Mouse (Mus musculus): ENCODE measurements around the gene Clns1a. TPM values are rescaled to one million over a fixed set of nuclear protein-coding genes. Genes with fewer than 3 reads are reported as not detected.

Gene Clns1a
- polyA plus RNA-seq, 1 experiment from 2014 or later, result 79.2 TPM

GRCm38 (mm10) chr7:97765181-97765962 lies 68.9 kb downstream of the Clns1a start:
- ATAC-seq (ENCODE audit: low FRiP score, low TSS enrichment) (no peak), DNase-seq (ENCODE audit: low spot score) (no peak)
- no peaks in the 10 kb centered on the region for H3K27me3 ChIP-seq (ENCODE audit: control insufficient read depth, insufficient read depth, low read length)
- H3K9ac ChIP-seq (ENCODE audit: low read length), result no peak overlapping the region
- H3K4me2 ChIP-seq (replicated peaks; ENCODE audit: low read depth), result no peak overlapping the region
- 79% methylated on average over 21 of the region's 21 CpGs for WGBS
- H3K27ac ChIP-seq (replicated peaks), result no peak overlapping the region
- TF ChIP-seq CTCF (IDR thresholded peaks at IDR 0.05; ENCODE audit: low read depth) (no peak), EP300 (optimal IDR thresholded peaks at IDR 0.05) (no peak)
- H3K36me3 ChIP-seq (ENCODE audit: control insufficient read depth, insufficient read depth, low read length), result no peaks in the 10 kb centered on the region
- H3K4me1 ChIP-seq (replicated peaks; ENCODE audit: control insufficient read depth, insufficient read depth), result no peaks in the 10 kb centered on the region
- H3K9me3 ChIP-seq (ENCODE audit: control insufficient read depth, low read length), result no peaks in the 10 kb centered on the region
- H3K4me3 ChIP-seq (ENCODE audit: low read depth, low read length), result no peak overlapping the region

- 69% methylated on average over 5 of the region's 5 CpGs for WGBS
- DNase-seq (ENCODE audit: low spot score) (no peak), ATAC-seq (ENCODE audit: low FRiP score, low TSS enrichment) (no peak)
- TF ChIP-seq CTCF (IDR thresholded peaks at IDR 0.05; ENCODE audit: low read depth) (no peak), EP300 (optimal IDR thresholded peaks at IDR 0.05) (no peak)
- Histone ChIP-seq H3K36me3 (ENCODE audit: control insufficient read depth, insufficient read depth, low read length) (no peaks in the 10 kb centered on the region), H3K4me1 (replicated peaks; ENCODE audit: control insufficient read depth, insufficient read depth) (no peaks in the 10 kb centered on the region), H3K27ac (replicated peaks) (no peak overlapping the region), H3K4me3 (ENCODE audit: low read depth, low read length) (no peak overlapping the region), H3K9ac (ENCODE audit: low read length) (no peak overlapping the region), H3K4me2 (replicated peaks; ENCODE audit: low read depth) (no peak overlapping the region), H3K27me3 (ENCODE audit: control insufficient read depth, insufficient read depth, low read length) (no peaks in the 10 kb centered on the region), H3K9me3 (ENCODE audit: control insufficient read depth, low read length) (no peaks in the 10 kb centered on the region)
These were observed 69.5 kb downstream of the Clns1a start for GRCm38 (mm10) chr7:97765963-97766347.

GRCm38 (mm10) chr7:97766406-97767166 lies 70.2 kb downstream of the Clns1a start:
- WGBS, result 56% methylated on average over 9 of the region's 9 CpGs
- H3K9ac ChIP-seq (ENCODE audit: low read length), result no peak overlapping the region
- no peaks in the 10 kb centered on the region for H3K27me3 ChIP-seq (ENCODE audit: control insufficient read depth, insufficient read depth, low read length)
- no peaks in the 10 kb centered on the region for H3K4me1 ChIP-seq (replicated peaks; ENCODE audit: control insufficient read depth, insufficient read depth)
- ATAC-seq (ENCODE audit: low FRiP score, low TSS enrichment), result peak; percentile 72; the same call in 1 of the 2 replicates
- H3K9me3 ChIP-seq (ENCODE audit: control insufficient read depth, low read length), result no peaks in the 10 kb centered on the region
- peak; percentile 50 for DNase-seq (ENCODE audit: low spot score)
- H3K27ac ChIP-seq (replicated peaks), result no peak overlapping the region
- H3K36me3 ChIP-seq (ENCODE audit: control insufficient read depth, insufficient read depth, low read length), result no peaks in the 10 kb centered on the region
- TF ChIP-seq EP300 (optimal IDR thresholded peaks at IDR 0.05), result no peak
- TF ChIP-seq CTCF (IDR thresholded peaks at IDR 0.05; ENCODE audit: low read depth), result no peak
- H3K4me3 ChIP-seq (ENCODE audit: low read depth, low read length), result no peak overlapping the region
- H3K4me2 ChIP-seq (replicated peaks; ENCODE audit: low read depth), result no peak overlapping the region

GRCm38 (mm10) chr7:97767841-97768240 lies 71.4 kb downstream of the Clns1a start:
- Histone ChIP-seq H3K4me1 (replicated peaks; ENCODE audit: control insufficient read depth, insufficient read depth) (no peaks in the 10 kb centered on the region), H3K9me3 (ENCODE audit: control insufficient read depth, low read length) (no peaks in the 10 kb centered on the region), H3K36me3 (ENCODE audit: control insufficient read depth, insufficient read depth, low read length) (no peaks in the 10 kb centered on the region), H3K4me2 (replicated peaks; ENCODE audit: low read depth) (no peak overlapping the region), H3K9ac (ENCODE audit: low read length) (no peak overlapping the region), H3K27ac (replicated peaks) (no peak overlapping the region), H3K27me3 (ENCODE audit: control insufficient read depth, insufficient read depth, low read length) (no peaks in the 10 kb centered on the region), H3K4me3 (ENCODE audit: low read depth, low read length) (no peak overlapping the region)
- TF ChIP-seq CTCF (IDR thresholded peaks at IDR 0.05; ENCODE audit: low read depth), result no peak
- no peak for TF ChIP-seq EP300 (optimal IDR thresholded peaks at IDR 0.05)
- ATAC-seq (ENCODE audit: low FRiP score, low TSS enrichment) (no peak), DNase-seq (ENCODE audit: low spot score) (no peak)
- 57% methylated on average over 8 of the region's 8 CpGs for WGBS

- Histone ChIP-seq H3K9ac (ENCODE audit: low read length) (no peak overlapping the region), H3K9me3 (ENCODE audit: control insufficient read depth, low read length) (no peaks in the 10 kb centered on the region), H3K4me2 (replicated peaks; ENCODE audit: low read depth) (no peak overlapping the region), H3K4me1 (replicated peaks; ENCODE audit: control insufficient read depth, insufficient read depth) (no peaks in the 10 kb centered on the region), H3K36me3 (ENCODE audit: control insufficient read depth, insufficient read depth, low read length) (no peaks in the 10 kb centered on the region), H3K4me3 (ENCODE audit: low read depth, low read length) (no peak overlapping the region), H3K27me3 (ENCODE audit: control insufficient read depth, insufficient read depth, low read length) (no peaks in the 10 kb centered on the region), H3K27ac (replicated peaks) (no peak overlapping the region)
- ATAC-seq (ENCODE audit: low FRiP score, low TSS enrichment) (no peak), DNase-seq (ENCODE audit: low spot score) (no peak)
- 72% methylated on average over 4 of the region's 4 CpGs for WGBS
- TF ChIP-seq CTCF (IDR thresholded peaks at IDR 0.05; ENCODE audit: low read depth) (no peak), EP300 (optimal IDR thresholded peaks at IDR 0.05) (no peak)
These were observed 72.6 kb downstream of the Clns1a start for GRCm38 (mm10) chr7:97769020-97769419.

Other genes with a start within 250 kb of the Clns1a start
- gene Kctd14, start 245.3 kb upstream of the Clns1a start, polyA plus RNA-seq (2015; fragmentation: Nextera tagmentation; extraction: Ambion mirVana), result 32.4 and 33.2 TPM in 2 replicates
- gene Ints4, start 215.7 kb upstream of the Clns1a start, polyA plus RNA-seq (2015; fragmentation: Nextera tagmentation; extraction: Ambion mirVana), result 21.9 and 26.7 TPM in 2 replicates
- 43.4 and 47.2 TPM in 2 replicates for gene Aamdc, start 117.1 kb upstream of the Clns1a start, polyA plus RNA-seq (2015; fragmentation: Nextera tagmentation; extraction: Ambion mirVana)
- 9.9 and 10.0 TPM in 2 replicates for gene Rsf1, start 116.7 kb upstream of the Clns1a start, polyA plus RNA-seq (2015; fragmentation: Nextera tagmentation; extraction: Ambion mirVana)
- gene Aqp11, start 41.7 kb downstream of the Clns1a start, polyA plus RNA-seq (2015; fragmentation: Nextera tagmentation; extraction: Ambion mirVana), result 22.0 and 22.2 TPM in 2 replicates
- 18.1 and 19.4 TPM in 2 replicates for gene Pak1, start 91.9 kb downstream of the Clns1a start, polyA plus RNA-seq (2015; fragmentation: Nextera tagmentation; extraction: Ambion mirVana)
- not detected in 2 replicates for gene Gdpd4, start 223.3 kb downstream of the Clns1a start, polyA plus RNA-seq (2015; fragmentation: Nextera tagmentation; extraction: Ambion mirVana)

Data from stomach, postnatal 0 days (tissue).